Comparison of ENCODE assay signal across 28 mouse cellular contexts in genomic region chr8:65065622-65066021, GRCm38 (mm10). TPM values are rescaled to one million over a fixed set of nuclear protein-coding genes. Genes with fewer than 3 reads are reported as not detected.
DNase-seq lines count a peak whose midpoint lies in the region; TF ChIP-seq lines count a peak whose summit lies in the region.
"Had no signal": no experiment of that assay in that cellular context is flagged by ENCODE, and none has a peak within 500 bp of the region (broad histone marks: within the 10 kb centered on the region; RNA-seq: fewer than 3 reads in every experiment).

No protein-coding gene starts in this region.

- no peaks in the 10 kb centered on the region for H3K79me2 ChIP-seq in heart, adult 2 months (replicated peaks; ENCODE audit: control insufficient read depth, insufficient read depth, low read length)

- TF ChIP-seq POLR2A in heart, adult 2 months (IDR thresholded peaks at IDR 0.05; ENCODE audit: insufficient read depth, low read depth, low read length) = no peak
- no peak for TF ChIP-seq POLR2A in ES-Bruce4 (IDR thresholded peaks at IDR 0.05; ENCODE audit: insufficient read depth, low read length)

- no peaks in the 10 kb centered on the region for H3K27me3 ChIP-seq in heart, adult 2 months (ENCODE audit: control insufficient read depth, insufficient read depth, low read length)
- H3K27me3 ChIP-seq in ES-Bruce4 (ENCODE audit: control insufficient read depth, insufficient read depth, low read length, poor library complexity, severe bottlenecking) = no peaks in the 10 kb centered on the region
- H3K27me3 ChIP-seq: CH12.LX; embryonic facial prominence, embryonic 12.5 days; forebrain, embryonic 13.5 days; forebrain, embryonic 15.5 days had no signal

- DNase-seq in heart, adult 11 months = peak; percentile 36
- no peak for DNase-seq in heart, adult 2 months
- DNase-seq in ES-E14 (ENCODE audit: low read depth, low spot score) = no peak
- no peak for DNase-seq in kidney, adult 11 months
- no peak for DNase-seq in retina, postnatal 1 day
- DNase-seq: adrenal gland, adult 8-10 months; adrenal gland, postnatal 14 days; adrenal gland, postnatal 36 days; B cell, adult 2 months; cerebellum, adult 11-12 months; cerebellum, adult 2 months; cerebellum, adult 9-10 months; cerebellum, postnatal 10 days; cerebellum, postnatal 25 days; forebrain, postnatal 0 days had no signal

- H3K27ac ChIP-seq in heart, adult 2 months = no peak overlapping the region
- H3K27ac ChIP-seq in ES-Bruce4 (ENCODE audit: insufficient read depth, low read length) = peak overlapping the region; percentile 2; the same call in 1 of the 2 replicates
- peak overlapping the region; percentile 40; the same call in 1 of the 2 replicates for H3K27ac ChIP-seq in ES-E14 (ENCODE audit: insufficient read depth, low read depth, low read length, poor library complexity, severe bottlenecking)
- H3K27ac ChIP-seq: embryonic facial prominence, embryonic 10.5 days; embryonic facial prominence, embryonic 12.5 days; forebrain, embryonic 13.5 days; forebrain, embryonic 15.5 days had no signal

- no peak overlapping the region for H3K4me3 ChIP-seq in heart, adult 2 months
- no peak overlapping the region for H3K4me3 ChIP-seq in ES-Bruce4 (ENCODE audit: low read depth, low read length)
- no peak overlapping the region for H3K4me3 ChIP-seq in ES-E14 (ENCODE audit: insufficient read depth in 1 of 2, low read depth in 1 of 2, low read length in 2 of 2, poor library complexity in 1 of 2, severe bottlenecking in 1 of 2)
- H3K4me3 ChIP-seq: embryonic facial prominence, embryonic 10.5 days; embryonic facial prominence, embryonic 12.5 days; forebrain, embryonic 13.5 days; forebrain, embryonic 15.5 days had no signal

- 93% methylated on average over 3 of the region's 3 CpGs for WGBS in heart, adult 2 months

- no peak for TF ChIP-seq EP300 in heart, adult 2 months (IDR thresholded peaks at IDR 0.05; ENCODE audit: insufficient read depth, low read depth, low read length)
- no peak for TF ChIP-seq EP300 in ES-Bruce4 (IDR thresholded peaks at IDR 0.05; ENCODE audit: insufficient read depth, low read depth, low read length)

- H3K36me3 ChIP-seq in heart, adult 2 months (ENCODE audit: control insufficient read depth, insufficient read depth, low read length) = no peaks in the 10 kb centered on the region
- H3K36me3 ChIP-seq in ES-Bruce4 (ENCODE audit: control insufficient read depth, insufficient read depth, low read length, poor library complexity, severe bottlenecking) (no peaks in the 10 kb centered on the region), ES-E14 (ENCODE audit: control insufficient read depth, insufficient read depth, low read length, poor library complexity, severe bottlenecking) (no peaks in the 10 kb centered on the region)
- H3K36me3 ChIP-seq: embryonic facial prominence, embryonic 10.5 days; embryonic facial prominence, embryonic 12.5 days; forebrain, embryonic 15.5 days had no signal

- H3K9ac ChIP-seq in heart, adult 2 months (ENCODE audit: low read depth, low read length) = no peak overlapping the region
- H3K9ac ChIP-seq in ES-Bruce4 (ENCODE audit: low read depth, poor library complexity, severe bottlenecking) (no peak overlapping the region), ES-E14 (ENCODE audit: insufficient read depth, low read depth, low read length, poor library complexity, severe bottlenecking) (no peak overlapping the region)
- H3K9ac ChIP-seq: embryonic facial prominence, embryonic 12.5 days; forebrain, embryonic 13.5 days; forebrain, embryonic 15.5 days; forebrain, postnatal 0 days had no signal

- H3K9me3 ChIP-seq in ES-Bruce4 (replicated peaks; ENCODE audit: control insufficient read depth, insufficient read depth, low read length, poor library complexity, severe bottlenecking) (peaks cover 20% of the 10 kb centered on the region), ES-E14 (ENCODE audit: control insufficient read depth, insufficient read depth, low read depth, low read length) (no peaks in the 10 kb centered on the region)
- H3K9me3 ChIP-seq: embryonic facial prominence, embryonic 10.5 days; embryonic facial prominence, embryonic 12.5 days; forebrain, embryonic 13.5 days; forebrain, embryonic 15.5 days had no signal

- H3K4me1 ChIP-seq in heart, adult 2 months (ENCODE audit: control insufficient read depth, insufficient read depth, low read length) = no peaks in the 10 kb centered on the region
- peaks cover 5% of the 10 kb centered on the region for H3K4me1 ChIP-seq in ES-Bruce4 (ENCODE audit: control insufficient read depth, insufficient read depth, low read length)
- peaks cover 7 to 23% of the 10 kb centered on the region in 2 experiments; a peak in 3 of 4 replicates for H3K4me1 ChIP-seq in ES-E14 (ENCODE audit: control insufficient read depth in 2 of 2, insufficient read depth in 2 of 2, low read length in 2 of 2, poor library complexity in 1 of 2)
- H3K4me1 ChIP-seq: embryonic facial prominence, embryonic 10.5 days; embryonic facial prominence, embryonic 12.5 days had no signal

- in situ Hi-C loops in ES-E14 (cut with MboI; ENCODE audit: low sequenced_read_pairs in 2 of 2, unreplicated experiment in 2 of 2) = no loop called here

- intact Hi-C loops in heart, adult 2 months (cut with DNase I) = no loop called here

- TF ChIP-seq CTCF in heart, adult 2 months (IDR thresholded peaks at IDR 0.05) = no peak
- no peak for TF ChIP-seq CTCF in ES-Bruce4 (IDR thresholded peaks at IDR 0.05; ENCODE audit: low read depth, low read length)

TF ChIP-seq in ES-E14, 5 proteins besides CTCF, POLR2A, EP300 and RAD21:
- TF ChIP-seq ZNF384 (IDR thresholded peaks at IDR 0.05; ENCODE audit: low read depth, low read length) (no peak), ZC3H11A (IDR thresholded peaks at IDR 0.05; ENCODE audit: borderline replicate concordance, low read depth, low read length) (no peak), CHD2 (IDR thresholded peaks at IDR 0.05; ENCODE audit: low read depth, low read length) (no peak), MAFK (IDR thresholded peaks at IDR 0.05; ENCODE audit: insufficient read depth, low read depth, low read length) (no peak), HCFC1 (IDR thresholded peaks at IDR 0.05; ENCODE audit: borderline replicate concordance, insufficient read depth, low read length) (no peak)

RNA-seq across cellular contexts. Expression of gene Gm10663, which starts 9.2 kb away (rescaled TPM):
- total RNA-seq in heart, adult 2 months (2021) = not detected
- not detected in 2 replicates for polyA plus RNA-seq in heart, adult 2 months (2012; rRNA removed)
- polyA plus RNA-seq in ES-Bruce4 (2011; ENCODE audit: insufficient read depth, insufficient read length, low read depth, missing spikeins) = not detected in 2 replicates
- not detected in 2 replicates for total RNA-seq in ES-E14 (2012; rRNA removed)
- total RNA-seq: adrenal gland, adult 18-20 months; adrenal gland, adult 8-10 months; adrenal gland, postnatal 14 days; adrenal gland, postnatal 36 days; CH12.LX; forebrain, postnatal 0 days; MEL had no signal
- polyA plus RNA-seq: activated CD4-positive, CD25-positive, alpha-beta regulatory T cell, adult 4 months; CD4-positive, CD25-positive, alpha-beta regulatory T cell, adult 4 months; cerebellum, adult 2 months; cortical plate, adult 2 months; embryonic facial prominence, embryonic 10.5 days; embryonic facial prominence, embryonic 12.5 days; embryonic facial prominence, embryonic 14.5 days; forebrain, embryonic 11.5 days; forebrain, embryonic 13.5 days; forebrain, embryonic 15.5 days; forebrain, postnatal 0 days had no signal

RNA-seq across cellular contexts. Expression of gene Apela, which starts 28.5 kb away (rescaled TPM):
- total RNA-seq in heart, adult 2 months (2021) = not detected
- 0.27 TPM in 1 of 2 replicates, not detected in the other for polyA plus RNA-seq in heart, adult 2 months (2012; rRNA removed)
- polyA plus RNA-seq in ES-Bruce4 (2011; ENCODE audit: insufficient read depth, insufficient read length, low read depth, missing spikeins) = 90.5 and 96.4 TPM in 2 replicates
- total RNA-seq in ES-E14 (2012; rRNA removed) = 12.7 and 22.8 TPM in 2 replicates
- total RNA-seq: adrenal gland, adult 18-20 months; adrenal gland, adult 8-10 months; adrenal gland, postnatal 14 days; adrenal gland, postnatal 36 days; CH12.LX; MEL had no signal
- polyA plus RNA-seq: activated CD4-positive, CD25-positive, alpha-beta regulatory T cell, adult 4 months; CD4-positive, CD25-positive, alpha-beta regulatory T cell, adult 4 months; cerebellum, adult 2 months; cortical plate, adult 2 months had no signal

RNA-seq across cellular contexts. Expression of gene Trim60, which starts 47.2 kb away (rescaled TPM):
- not detected for total RNA-seq in heart, adult 2 months (2021)
- polyA plus RNA-seq in heart, adult 2 months (2012; rRNA removed) = not detected in 2 replicates
- polyA plus RNA-seq in ES-Bruce4 (2011; ENCODE audit: insufficient read depth, insufficient read length, low read depth, missing spikeins) = 0.37 and 0.41 TPM in 2 replicates
- total RNA-seq in ES-E14 (2012; rRNA removed) = not detected in 2 replicates
- total RNA-seq: adrenal gland, adult 18-20 months; adrenal gland, adult 8-10 months; adrenal gland, postnatal 14 days; adrenal gland, postnatal 36 days; CH12.LX; forebrain, postnatal 0 days; MEL had no signal
- polyA plus RNA-seq: activated CD4-positive, CD25-positive, alpha-beta regulatory T cell, adult 4 months; CD4-positive, CD25-positive, alpha-beta regulatory T cell, adult 4 months; cerebellum, adult 2 months; cortical plate, adult 2 months; embryonic facial prominence, embryonic 10.5 days; embryonic facial prominence, embryonic 12.5 days; embryonic facial prominence, embryonic 14.5 days; forebrain, embryonic 11.5 days; forebrain, embryonic 13.5 days; forebrain, embryonic 15.5 days; forebrain, postnatal 0 days had no signal

RNA-seq across cellular contexts. Expression of gene Trim61, which starts 47.3 kb away (rescaled TPM):
- total RNA-seq in heart, adult 2 months (2021) = not detected
- polyA plus RNA-seq in heart, adult 2 months (2012; rRNA removed) = not detected in 2 replicates
- 1.2 and 2.3 TPM in 2 replicates for polyA plus RNA-seq in ES-Bruce4 (2011; ENCODE audit: insufficient read depth, insufficient read length, low read depth, missing spikeins)
- total RNA-seq in ES-E14 (2012; rRNA removed) = 0.09 TPM in 1 of 2 replicates, not detected in the other
- total RNA-seq: adrenal gland, adult 18-20 months; adrenal gland, adult 8-10 months; adrenal gland, postnatal 14 days; adrenal gland, postnatal 36 days; CH12.LX; forebrain, postnatal 0 days; MEL had no signal
- polyA plus RNA-seq: activated CD4-positive, CD25-positive, alpha-beta regulatory T cell, adult 4 months; CD4-positive, CD25-positive, alpha-beta regulatory T cell, adult 4 months; cerebellum, adult 2 months; cortical plate, adult 2 months; embryonic facial prominence, embryonic 10.5 days; embryonic facial prominence, embryonic 14.5 days; forebrain, embryonic 11.5 days; forebrain, embryonic 13.5 days; forebrain, embryonic 15.5 days; forebrain, postnatal 0 days had no signal

Comparison
In these comparisons a context has a peak if more than half of its experiments do, and no peak if none do; other contexts are left out.
1. RNA of gene Apela, which starts 28.5 kb away (total RNA-seq): 12.7 to 22.8 TPM in ES-E14; not detected in heart, adult 2 months; every median in the first group is over 10 times any median in the second.